Mouse (Mus musculus) heart, adult 2 months (tissue): ENCODE results near the gene Olfr90.

Experiments used
- CTCF ChIP-seq: fragments of 200-600 bp; IDR thresholded peaks from 2 replicates; pipeline ENCODE4 v1.8.1; 2022; ENCODE audit warnings: antibody characterized with exemption, mild to moderate bottlenecking, moderate library complexity
- EP300 ChIP-seq: fragments of 200-500 bp; IDR thresholded peaks from 2 replicates; pipeline ENCODE4 v1.6.1; 2011; ENCODE audit warnings: low read depth, low read length, control low read depth; ENCODE audit not compliant: insufficient read depth
- POLR2A ChIP-seq: fragments of 200-500 bp; IDR thresholded peaks from 2 replicates; pipeline ENCODE4 v1.6.1; 2011; ENCODE audit warnings: mild to moderate bottlenecking, low read depth, low read length, control low read depth; ENCODE audit not compliant: insufficient read depth

DNA sequence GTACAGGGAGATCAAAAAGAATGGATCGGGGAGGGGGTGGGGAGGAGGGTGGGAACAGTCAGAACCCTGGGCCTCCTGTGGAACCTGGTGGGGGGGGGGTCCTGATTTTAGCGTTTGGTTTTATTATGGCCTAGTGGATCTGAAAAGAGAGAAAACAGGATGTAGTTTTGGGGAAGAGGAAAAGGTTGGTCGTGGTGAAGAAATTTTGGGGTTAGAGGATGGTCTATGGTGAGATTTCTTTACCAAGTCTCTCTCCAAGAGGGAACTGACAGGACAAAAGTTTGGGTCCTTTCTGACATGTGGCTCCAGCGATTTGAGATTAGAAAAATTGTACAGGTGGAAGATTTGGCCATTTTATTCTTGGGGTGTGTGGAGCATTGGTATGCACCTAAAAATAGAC, 36.6 kb downstream of the Olfr90 start:
- TF ChIP-seq CTCF (no peak), EP300 (no peak), POLR2A (no peak)
